Mouse (Mus musculus) T-helper 17 cell (primary cell): ENCODE measurements at regions not wholly inside any gene's neighbourhood (a gene's known extent, or its start where the extent isn't known, plus 50 kb on each side); places are given as distances from the start of the nearest gene placed in this dataset.
"Not testable (repeated sequence)": the region's sequence is repeated elsewhere in the genome, so short reads cannot be mapped to it uniquely, and the experiment has no call there.

Experiments used
- in situ Hi-C, 2 experiments: fragments of 300-600 bp; cut with MboI, MseI; formaldehyde crosslinking; loops; 1 replicate in 1 of 2; 2 replicates in 1 of 2; pipeline ENCODE4 v1.15.1; 2025; ENCODE audit warnings: high pct_unique_total_duplicates in 2 of 2

DNA sequence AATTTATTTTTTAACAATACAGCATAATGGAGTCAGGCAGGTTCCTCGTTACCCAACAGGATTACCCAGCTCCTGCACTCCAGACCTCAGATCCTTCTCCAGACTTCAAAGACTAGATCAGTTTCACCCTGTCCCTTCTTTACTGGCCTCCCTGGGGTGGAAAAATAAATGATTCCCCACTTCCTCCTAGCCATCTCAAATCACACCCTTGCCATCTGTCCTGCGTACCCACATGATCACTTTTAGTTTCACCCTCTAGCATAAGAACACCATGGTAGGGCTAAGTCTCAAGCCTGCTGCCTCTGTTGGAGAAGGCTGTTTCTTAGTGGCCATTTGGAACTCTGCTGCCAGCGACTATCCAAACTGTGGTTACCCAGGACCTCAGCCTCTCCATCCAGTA is 222.0 kb downstream of the Plxna1 start:
- in situ Hi-C loops, result loop anchor here in 1 of 2 experiments (10.0 kb wide), 1 partner anchor 414 kb away; no protein-coding TSS in a partner anchor

DNA sequence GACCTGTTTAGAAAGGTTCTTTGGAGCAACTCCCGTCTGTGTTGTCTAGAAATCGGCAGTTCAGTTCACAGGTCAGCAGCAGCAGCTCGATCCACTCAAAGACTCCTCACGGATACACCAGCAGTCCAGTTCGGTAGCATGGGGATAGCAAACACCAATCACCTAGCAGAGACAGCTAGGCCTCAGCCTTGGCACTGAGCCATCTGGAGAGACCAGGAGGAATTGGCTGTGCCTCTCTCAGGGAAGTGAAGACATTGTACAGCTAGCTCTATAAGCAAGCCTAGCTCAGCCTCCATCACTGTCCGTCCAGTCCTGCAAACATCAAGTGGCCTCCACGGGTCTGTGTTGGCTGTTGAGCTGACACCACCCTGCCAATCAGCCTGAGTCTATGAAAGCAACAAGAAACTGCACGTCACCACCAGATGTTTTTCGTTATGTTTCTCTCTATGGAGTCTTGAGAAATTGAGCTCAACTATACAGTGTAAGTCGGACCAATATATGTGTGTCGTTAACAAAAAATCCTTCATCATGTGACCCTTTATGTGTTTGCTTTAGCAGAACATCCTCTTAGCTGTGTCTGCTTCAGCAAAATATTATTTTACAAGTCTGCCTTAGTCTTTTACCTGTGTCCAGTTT is 209.3 kb downstream of the Plxna1 start:
- in situ Hi-C loops, result no loop called here

DNA sequence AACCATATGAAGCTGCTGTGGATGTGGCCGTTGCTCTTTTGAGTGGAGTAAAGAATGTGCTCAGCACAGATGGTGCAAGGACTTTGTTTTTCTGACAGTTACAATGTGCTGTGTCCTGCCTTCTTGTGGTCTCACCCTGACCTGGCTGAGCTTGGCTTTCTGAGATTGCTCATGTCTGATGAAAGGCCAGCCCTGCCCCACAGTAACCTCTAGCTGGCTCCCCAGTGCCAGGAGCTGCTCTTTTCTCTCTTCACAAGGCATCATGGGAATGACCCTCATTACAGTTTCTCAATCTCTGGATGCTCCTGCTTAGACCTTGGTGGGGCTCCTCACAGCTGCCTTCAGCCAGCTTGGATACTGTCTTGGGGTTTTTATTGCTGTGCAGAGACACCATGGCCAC is 204.9 kb downstream of the Plxna1 start:
- in situ Hi-C loops, result no loop called here

DNA sequence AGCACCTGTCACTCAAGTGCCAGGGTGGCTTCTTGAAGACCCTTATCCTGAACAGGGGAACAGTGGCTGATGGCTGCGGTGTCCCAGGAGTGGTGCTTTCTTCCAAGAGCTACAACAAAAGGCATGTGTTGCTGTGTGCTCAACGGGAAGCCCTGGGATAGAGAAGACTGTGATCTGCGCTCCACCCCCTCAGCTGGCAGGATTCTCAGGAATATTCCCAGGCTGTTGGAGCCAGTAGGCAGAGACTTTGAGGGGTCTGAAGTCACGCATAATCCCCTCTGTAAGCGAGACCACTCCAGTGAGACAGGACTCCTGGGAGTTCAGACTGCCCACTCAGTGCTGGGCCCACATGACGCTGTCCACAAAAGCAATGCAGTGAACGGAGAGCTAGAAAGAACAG is 202.4 kb downstream of the Plxna1 start:
- in situ Hi-C loops, result no loop called here

DNA sequence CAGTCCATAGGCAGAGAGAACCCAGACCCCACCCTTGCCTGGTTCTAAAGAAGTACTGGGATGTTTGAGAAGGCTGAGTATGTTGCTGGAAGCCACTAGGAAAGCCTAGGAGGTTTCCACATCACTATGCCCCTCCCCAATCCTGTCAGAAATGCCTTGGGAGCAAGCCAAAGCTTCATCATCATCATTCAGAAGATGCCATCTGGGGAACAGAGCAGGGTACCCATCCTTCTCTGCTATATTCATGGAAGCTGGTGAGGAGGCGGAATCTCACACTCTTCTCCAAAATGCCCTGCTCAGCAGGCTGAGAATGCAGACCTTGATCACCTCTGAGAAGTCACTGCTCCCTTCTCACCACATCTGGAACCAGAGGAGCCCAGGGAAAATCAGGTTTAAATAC is 200.7 kb downstream of the Plxna1 start:
- in situ Hi-C loops, result no loop called here

DNA sequence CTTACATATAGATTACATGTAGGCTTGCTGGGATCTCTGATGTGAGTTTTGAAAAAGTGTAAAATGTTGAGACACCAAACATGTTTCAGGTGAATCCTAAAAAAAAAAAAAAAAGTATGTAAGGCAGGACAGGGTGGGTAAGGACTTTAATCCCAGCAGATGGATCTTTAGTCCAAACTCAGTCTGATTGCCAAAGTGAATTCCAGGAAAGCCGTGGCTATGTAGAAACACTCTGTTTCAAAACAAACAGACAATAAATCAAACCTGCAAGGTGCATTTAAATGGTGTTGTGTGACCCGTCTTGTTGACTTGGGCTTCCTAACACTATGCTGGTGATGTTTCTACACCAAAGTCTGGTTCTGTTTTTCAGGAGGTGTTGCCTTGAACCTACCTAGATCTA is 192.9 kb downstream of the Plxna1 start:
- in situ Hi-C loops, result no loop called here

DNA sequence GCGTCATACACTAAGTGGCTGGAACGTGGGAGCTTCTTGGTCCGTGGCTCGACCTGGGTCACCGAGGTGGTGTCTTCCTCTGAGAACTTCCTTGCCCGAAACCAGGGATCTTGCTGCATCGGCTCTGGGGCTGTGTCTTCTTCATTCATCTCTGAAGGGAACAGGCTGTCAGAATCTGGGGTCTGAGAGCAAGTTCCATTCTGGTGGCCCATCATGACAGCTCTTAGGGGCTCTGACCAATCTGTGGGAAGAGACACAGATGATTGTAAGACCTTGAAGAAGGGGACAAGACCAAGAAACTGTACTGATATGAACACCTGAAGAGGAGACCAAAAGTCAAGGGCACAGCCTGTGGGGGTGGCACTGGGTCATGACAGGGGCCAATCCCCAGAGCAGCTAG is 177.5 kb downstream of the Plxna1 start:
- in situ Hi-C loops, result not testable (repeated sequence)

DNA sequence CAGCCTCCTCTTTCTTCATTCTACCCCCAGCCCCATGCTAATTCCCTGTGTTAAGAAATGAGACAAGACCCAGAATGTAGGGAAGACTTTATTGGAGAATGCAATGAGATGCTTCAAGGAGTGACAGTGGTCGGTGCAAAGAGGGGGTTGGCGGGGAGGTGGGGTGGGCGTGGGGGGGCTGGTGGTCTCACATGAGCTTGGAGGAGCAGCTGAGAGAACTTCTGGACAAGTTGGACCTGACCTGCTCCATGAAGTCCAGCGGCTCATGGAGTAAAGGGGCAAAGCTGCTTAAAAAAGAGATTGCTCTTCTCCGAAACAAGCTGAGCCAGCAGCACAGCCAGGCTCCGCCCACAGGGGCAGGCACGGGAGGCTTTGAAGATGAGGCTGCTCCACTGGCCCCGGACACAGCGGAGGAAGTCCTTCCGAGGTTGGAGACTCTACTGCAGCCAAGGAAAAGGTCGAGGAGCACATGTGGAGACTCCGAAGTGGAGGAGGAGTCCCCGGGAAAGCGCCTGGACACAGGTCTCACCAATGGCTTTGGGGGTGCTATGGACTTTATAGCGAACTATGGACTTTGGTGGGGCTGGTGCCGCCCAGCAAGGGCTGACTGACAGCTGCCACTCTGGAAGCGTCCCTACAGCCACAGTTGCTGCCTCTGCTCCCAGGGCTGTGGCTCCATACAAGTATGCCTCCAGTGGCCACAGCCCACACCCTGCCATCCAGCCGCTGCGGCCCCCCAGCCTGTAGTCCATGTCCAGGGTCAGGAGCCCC is 161.7 kb downstream of the Plxna1 start:
- in situ Hi-C loops, result not testable (repeated sequence)

DNA sequence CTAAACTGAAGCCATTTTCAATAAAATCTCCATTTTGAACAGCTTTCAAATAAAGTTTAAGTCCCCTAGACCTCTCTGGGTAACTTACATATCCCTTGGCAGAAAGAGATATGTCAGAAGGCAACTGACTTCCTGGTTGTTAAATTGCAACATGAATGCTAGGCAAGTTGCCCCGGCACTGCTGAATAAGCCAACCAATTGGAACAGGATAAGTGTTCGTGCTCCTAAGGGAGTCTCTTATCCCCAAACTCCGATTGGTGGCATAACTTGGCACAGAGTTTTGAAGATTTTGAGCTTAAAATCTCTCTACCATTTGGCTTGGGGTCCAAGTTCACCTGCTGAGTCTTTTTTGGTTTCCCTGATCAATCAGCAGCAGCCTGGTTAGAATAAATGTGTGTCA is 147.4 kb downstream of the Plxna1 start:
- in situ Hi-C loops, result no loop called here

DNA sequence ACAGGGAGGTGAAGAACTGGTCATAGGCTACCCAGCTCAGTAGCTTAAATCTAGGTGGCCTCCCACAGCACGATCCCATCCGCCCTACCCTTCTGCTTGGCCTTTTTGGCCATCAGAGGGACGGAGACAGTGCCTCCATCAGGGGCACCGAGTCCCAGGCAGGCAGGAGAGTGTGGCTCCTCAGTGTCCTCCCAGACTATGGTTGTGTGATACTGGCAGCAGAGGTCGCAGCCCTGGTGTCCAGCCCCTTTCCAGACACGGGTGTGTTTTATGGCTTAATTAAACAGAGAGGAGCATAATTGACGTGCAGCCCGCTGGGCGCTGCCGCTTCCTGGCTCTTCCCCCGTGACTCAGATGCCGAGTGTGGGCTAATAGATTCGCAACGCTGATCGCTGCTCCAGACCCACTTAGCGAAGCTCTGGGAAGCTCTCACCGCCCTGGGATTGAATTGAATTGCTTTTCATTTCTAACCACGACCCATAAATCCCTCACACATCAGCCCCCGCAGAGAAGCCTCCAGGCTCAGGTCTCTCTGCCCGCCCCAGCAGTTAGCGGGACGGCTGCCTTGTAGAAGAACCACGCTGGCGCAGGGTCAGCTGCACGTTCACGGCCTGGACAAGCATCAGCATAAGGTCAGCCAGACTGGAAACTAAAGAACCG is 126.9 kb downstream of the Plxna1 start:
- in situ Hi-C loops, result no loop called here

DNA sequence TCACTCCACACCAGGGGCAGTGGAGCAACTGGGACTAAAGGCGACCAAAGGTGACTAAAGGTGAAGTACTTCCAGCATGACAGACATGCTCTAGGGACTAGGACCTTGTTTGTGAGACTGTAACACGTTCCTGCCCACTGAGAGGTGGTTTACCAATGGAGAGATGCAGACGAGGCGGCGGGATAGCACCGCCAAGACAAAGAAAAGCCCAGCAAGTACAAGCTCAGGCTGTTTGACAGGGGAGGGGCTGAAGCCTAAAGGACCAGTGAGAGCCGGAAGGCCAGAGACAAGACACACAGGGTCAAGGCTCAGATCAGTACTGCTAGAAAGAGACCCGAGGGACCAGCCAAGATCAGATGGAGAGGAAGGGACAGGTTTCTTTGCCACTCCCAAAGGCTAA is 126.2 kb downstream of the Plxna1 start:
- in situ Hi-C loops, result no loop called here

DNA sequence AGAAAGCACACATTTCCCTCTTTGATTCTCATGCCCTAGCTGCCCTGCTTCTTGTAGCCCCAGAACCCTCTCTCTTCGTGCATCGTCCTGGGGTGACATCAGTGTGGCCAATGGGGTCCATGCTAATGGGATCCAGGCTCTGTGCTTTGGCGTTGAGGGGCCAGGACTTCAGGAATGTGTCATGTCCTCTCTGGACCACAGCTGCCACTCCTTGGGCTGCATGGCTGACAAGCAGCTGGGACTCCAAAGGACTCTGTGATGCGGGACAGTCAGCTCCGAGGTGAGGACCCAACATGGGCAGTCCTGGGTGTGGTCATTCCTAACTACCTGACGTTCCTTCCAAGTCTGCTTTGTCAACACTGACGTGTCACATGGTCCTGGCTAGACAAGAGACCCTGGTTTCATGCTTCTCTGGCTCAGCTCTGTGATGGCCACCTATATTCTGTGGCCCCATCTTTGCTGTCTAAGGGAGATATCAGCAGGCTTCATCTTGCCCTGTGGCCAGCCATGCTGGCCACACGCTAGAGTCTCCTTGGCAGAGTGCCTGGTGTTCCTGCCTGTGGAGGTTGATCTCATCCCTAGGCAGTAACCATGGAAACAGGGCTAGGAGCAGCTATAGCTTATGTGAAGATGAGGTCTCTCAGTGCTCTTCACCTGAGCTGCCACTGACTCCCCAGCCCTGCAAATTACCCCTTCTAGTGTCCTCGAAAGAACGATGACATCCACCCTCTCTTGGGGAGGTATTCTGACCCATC is 125.4 kb downstream of the Plxna1 start:
- in situ Hi-C loops, result no loop called here

DNA sequence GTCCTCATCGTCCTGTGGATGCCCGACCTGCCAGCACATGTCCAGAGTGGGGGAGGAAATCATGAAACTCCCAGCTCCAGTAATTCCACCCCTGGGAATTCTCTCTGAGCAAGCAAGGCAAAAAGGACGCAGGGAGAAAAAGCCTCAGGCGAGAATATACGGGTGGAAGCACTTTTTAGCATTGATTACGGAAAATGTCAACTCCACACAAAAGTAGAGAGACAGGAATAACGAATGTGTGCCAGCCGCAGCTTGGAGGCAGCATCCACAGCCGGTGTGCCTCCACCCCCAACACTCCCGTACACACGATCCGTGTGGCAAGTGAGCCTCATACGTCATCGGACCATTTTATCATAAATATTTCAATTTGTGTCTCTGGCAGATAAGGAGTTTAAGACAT is 123.5 kb downstream of the Plxna1 start:
- in situ Hi-C loops, result no loop called here

DNA sequence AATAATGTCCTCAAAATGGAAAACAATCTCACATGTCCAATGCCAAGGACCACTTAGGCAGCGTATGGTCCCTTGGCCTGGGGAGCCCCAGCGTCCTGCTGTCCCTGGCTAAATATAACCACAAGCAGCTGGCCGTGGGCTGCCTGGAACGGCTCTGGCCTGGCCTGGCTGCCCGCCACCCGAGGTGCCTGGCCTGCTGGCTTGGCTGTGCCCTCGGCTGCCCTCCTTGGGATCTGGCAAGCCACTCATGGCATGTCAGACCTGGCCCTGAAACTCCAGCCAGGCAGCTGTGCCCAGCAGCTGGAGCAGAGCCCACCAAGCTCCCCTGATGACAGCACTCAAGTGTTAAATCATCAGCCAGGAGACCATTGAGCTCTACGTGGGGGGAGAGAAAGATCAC is 122.9 kb downstream of the Plxna1 start:
- in situ Hi-C loops, result no loop called here

DNA sequence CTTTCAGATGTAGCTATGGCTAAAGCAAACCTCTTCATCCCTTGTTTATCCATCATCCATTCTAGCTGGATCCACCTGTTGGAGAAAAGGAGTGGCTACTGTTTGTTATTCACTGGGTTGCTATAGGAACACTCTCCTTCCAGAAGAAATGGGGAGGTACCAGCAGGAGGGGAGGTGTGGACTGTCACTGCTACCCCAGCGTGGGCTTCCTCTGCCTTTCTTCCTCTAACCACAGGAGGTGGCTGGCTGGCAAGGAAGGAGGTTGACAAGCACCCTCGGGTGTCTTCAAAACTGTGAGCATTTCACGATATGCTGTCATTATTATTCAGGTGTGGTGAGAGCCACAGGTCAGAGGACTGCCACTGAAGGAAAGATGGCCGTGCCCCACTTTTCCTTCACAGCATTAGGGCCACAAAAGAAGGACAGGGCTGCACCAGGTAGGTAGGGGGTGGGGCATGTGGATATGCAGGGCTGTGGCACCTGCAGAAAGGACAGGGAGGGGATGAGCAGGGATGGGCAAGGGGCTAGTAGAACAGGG is 122.2 kb downstream of the Plxna1 start:
- in situ Hi-C loops, result loop anchor here in 1 of 2 experiments (10.0 kb wide), 1 partner anchor 315 kb away; no protein-coding TSS in a partner anchor

DNA sequence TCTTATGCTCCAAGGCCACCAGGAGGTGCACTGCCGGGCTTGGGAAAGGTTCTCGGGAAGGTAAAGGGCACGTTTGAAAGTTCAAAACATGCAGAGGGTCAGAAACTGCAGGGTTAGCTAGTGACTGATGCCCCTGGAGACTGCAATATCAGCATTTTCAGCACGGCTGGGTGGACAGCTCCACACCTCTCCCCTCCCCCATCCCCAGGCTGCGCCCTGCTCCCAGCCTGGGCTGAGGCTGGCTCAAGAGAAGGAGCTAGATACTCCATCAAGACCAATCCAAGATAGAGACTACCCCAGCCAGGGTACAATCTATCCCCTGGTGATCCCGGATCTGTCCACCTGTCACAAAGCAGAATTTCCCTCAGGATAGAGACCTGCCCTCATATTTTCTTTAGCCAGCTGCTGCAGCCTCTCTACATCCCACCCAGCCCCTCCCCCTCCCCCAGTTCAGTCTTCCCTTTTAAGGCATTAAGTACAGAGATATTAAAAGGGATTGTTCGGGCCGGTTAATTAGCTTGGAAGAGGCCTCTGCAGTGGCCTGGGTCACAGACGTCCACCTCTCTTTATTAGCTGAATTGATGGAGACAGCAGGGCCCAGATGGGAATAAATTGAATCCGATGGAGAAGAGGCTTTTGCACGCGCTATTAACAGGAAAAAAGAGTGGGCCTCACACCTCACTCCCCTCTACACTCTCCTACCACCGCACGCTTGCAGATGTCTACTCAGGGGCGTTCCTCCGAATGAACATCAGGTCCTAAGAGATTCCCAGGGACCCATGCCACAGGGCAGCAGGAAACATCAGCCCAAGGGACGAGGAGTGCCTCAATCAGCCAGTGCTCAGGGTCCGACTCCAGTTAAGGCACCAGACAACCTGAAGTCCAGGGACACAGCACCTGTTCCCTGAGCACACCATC is 119.8 kb downstream of the Plxna1 start:
- in situ Hi-C loops, result loop anchor here in 1 of 2 experiments (10.0 kb wide), 1 partner anchor 312 kb away; no protein-coding TSS in a partner anchor

DNA sequence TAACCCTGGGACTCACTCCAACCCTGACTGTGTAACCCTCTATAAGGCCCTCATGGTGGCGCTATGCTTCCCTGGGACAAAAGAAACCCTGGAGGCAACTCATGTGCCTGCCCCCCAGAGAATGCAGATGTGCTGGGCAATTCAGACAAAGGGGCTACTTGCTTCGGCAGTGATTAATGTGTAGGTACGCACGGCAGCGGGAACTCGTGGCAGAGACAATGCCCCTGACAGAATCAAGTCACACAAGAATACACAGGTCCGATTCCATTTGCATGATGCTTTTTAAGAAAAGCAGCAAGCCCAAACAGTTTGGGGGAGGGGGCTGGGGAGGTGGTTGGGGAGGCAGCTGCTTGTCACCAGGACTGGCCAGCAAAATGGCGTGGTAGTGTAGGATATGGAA is 116.9 kb downstream of the Plxna1 start:
- in situ Hi-C loops, result loop anchor here in 1 of 2 experiments (10.0 kb wide), 1 partner anchor 309 kb away; no protein-coding TSS in a partner anchor

DNA sequence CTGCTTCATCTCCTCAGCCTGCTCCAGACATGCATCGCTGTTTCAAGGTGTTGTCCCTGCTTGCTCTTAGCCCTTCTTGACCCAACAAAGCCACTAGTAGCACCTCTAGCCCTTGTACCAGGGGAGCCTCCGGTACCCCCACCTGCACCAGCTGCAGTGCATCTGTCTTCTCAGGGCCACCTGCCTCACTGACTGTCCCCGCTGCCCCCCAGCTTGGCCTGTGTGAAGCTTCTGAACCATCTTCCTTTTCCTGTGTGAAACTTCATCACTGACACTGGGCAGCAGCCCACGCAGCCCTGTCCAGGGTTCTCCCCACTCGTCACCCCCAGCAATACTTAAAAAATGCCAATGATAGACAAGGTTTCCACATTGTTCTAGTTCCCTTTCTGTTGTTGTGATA is 116.2 kb downstream of the Plxna1 start:
- in situ Hi-C loops, result loop anchor here in 1 of 2 experiments (10.0 kb wide), 1 partner anchor 309 kb away; no protein-coding TSS in a partner anchor

DNA sequence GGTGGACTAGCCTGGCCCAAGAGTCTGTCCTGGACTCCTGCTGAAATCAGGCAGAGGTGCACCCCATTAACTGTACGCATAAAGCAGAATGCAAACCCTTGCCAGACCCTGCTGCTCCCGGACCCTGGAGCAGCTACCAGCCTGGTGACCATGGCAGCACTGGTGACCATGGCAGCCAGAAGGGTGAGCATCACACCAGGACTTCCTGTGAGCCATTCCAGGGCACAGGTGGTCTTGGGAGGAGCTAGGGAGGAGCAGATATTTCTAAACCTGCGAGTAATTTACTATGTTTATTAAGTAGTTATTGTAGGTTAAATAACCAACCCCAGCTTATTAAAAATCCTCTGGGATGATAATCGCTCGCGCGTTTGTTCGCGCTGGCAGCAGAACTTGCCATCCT is 113.8 kb downstream of the Plxna1 start:
- in situ Hi-C loops, result loop anchor here in 1 of 2 experiments (10.0 kb wide), 1 partner anchor 306 kb away; no protein-coding TSS in a partner anchor

DNA sequence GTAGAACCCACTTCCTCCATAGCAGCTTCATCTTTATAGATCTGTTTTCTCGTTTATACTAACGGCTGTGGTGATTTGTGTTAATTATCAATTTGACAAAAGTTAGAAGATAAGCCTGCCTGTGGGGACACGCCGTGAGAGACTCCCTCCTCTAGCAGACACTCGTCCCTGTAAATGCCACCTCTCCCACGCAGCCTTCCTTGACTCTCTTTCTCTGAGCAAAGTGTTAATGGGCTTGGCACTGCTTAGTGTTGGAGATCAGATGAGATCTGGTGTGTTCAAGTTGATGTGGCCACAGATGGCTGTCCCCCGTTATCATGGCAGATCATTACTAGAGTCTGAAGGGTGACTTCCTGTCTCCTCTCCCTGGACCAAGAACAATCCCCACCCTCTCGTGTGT is 113.1 kb downstream of the Plxna1 start:
- in situ Hi-C loops, result loop anchor here in 1 of 2 experiments (10.0 kb wide), 1 partner anchor 305 kb away; no protein-coding TSS in a partner anchor
